In the genomic region with DNA sequence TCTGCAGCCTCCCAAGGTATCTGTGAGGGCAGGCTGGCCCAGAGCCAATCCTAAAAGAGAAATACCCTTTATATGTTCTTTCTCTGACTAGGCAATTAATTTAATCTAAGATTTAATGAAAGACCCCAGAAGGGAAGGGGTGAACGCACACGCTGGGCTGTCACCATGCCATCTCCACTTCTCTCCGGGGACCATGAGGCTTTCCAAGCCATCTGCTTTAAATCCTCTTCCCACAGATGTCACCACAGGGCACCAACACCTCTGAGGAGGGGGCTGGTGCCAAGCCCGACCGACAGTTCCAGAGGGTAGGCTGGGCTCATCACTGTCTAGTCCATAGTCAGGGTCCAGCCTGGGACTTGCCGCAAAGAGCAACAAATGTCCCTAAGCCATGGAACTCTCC, we compare ENCODE assay signal across 8 mouse cellular contexts. TPM values are rescaled to one million over a fixed set of nuclear protein-coding genes. Genes with fewer than 3 reads are reported as not detected.
DNase-seq lines count a peak whose midpoint lies in the region; ATAC-seq and TF ChIP-seq lines count a peak whose summit lies in the region.
"Had no signal": no experiment of that assay in that cellular context is flagged by ENCODE, and none has a peak within 500 bp of the region (broad histone marks: within the 10 kb centered on the region; RNA-seq: fewer than 3 reads in every experiment).

No protein-coding gene starts in this region.

- H3K9me3 ChIP-seq in forebrain, embryonic 15.5 days: no peaks in the 10 kb centered on the region
- no peaks in the 10 kb centered on the region for H3K9me3 ChIP-seq in liver, postnatal 0 days (ENCODE audit: low read length)

- no peak for TF ChIP-seq POLR2A in bone marrow, adult 2 months (IDR thresholded peaks at IDR 0.05; ENCODE audit: borderline replicate concordance, control insufficient read depth, low read depth, low read length)
- TF ChIP-seq POLR2A in kidney, adult 2 months (IDR thresholded peaks at IDR 0.05; ENCODE audit: low read depth, low read length): no peak

- 0 out of 2 replicates have a peak, but pooled peaks have one; percentile 1 for ATAC-seq in cerebellum, adult (ENCODE audit: insufficient number of reproducible peaks, low FRiP score, low TSS enrichment)
- peak; percentile 29; the same call in 1 of the 2 replicates for ATAC-seq in forebrain, embryonic 15.5 days (replicated peaks)
- no peak for ATAC-seq in liver, postnatal 0 days
- ATAC-seq: activated CD4-positive, CD25-positive, alpha-beta regulatory T cell, adult 4 months had no signal

- TF ChIP-seq EP300 in liver, postnatal 0 days (IDR thresholded peaks at IDR 0.05; ENCODE audit: low read depth): no peak

- no peak for DNase-seq in liver, postnatal 0 days
- DNase-seq in left cerebral cortex, postnatal 25 days (ENCODE audit: low spot score in 2 of 2): no peak
- no peak for DNase-seq in kidney, adult 2 months
- no peak for DNase-seq in gastrocnemius, adult 2 months

- H3K27ac ChIP-seq in bone marrow, adult 2 months (ENCODE audit: control insufficient read depth, insufficient read depth, low read depth, low read length, poor library complexity): no peak overlapping the region
- 0 out of 2 replicates have a peak overlapping the region, but pooled peaks have one; percentile 3 for H3K27ac ChIP-seq in forebrain, embryonic 15.5 days (replicated peaks)
- no peak overlapping the region for H3K27ac ChIP-seq in liver, postnatal 0 days (ENCODE audit: low read depth)
- H3K27ac ChIP-seq in kidney, adult 2 months (ENCODE audit: insufficient read depth, low read depth, low read length): no peak overlapping the region
- no peak overlapping the region for H3K27ac ChIP-seq in gastrocnemius, adult 2 months

- peak overlapping the region; percentile 95 for H3K4me2 ChIP-seq in forebrain, embryonic 15.5 days (replicated peaks)
- H3K4me2 ChIP-seq in liver, postnatal 0 days (ENCODE audit: low read depth, low read length): peak overlapping the region; percentile 90

- H3K36me3 ChIP-seq in forebrain, embryonic 15.5 days: no peaks in the 10 kb centered on the region
- H3K36me3 ChIP-seq in liver, postnatal 0 days (replicated peaks; ENCODE audit: insufficient read depth, low read length): no peaks in the 10 kb centered on the region
- no peaks in the 10 kb centered on the region for H3K36me3 ChIP-seq in kidney, adult 2 months (ENCODE audit: control insufficient read depth, insufficient read depth, low read length)

- intact Hi-C loops in left cerebral cortex, postnatal 25 days (cut with DNase I): loop anchor here (2.0 kb wide), 1 partner anchor 49 kb away; no protein-coding TSS in a partner anchor
- intact Hi-C loops in gastrocnemius, adult 2 months (cut with DNase I): loop anchor here (2.0 kb wide), 1 partner anchor 49 kb away; no protein-coding TSS in a partner anchor

- 55% methylated on average over 6 of the region's 6 CpGs for WGBS in bone marrow, adult 2 months
- 10% methylated on average over 6 of the region's 6 CpGs for WGBS in forebrain, embryonic 15.5 days
- whole genome bisulfite sequencing in liver, postnatal 0 days (ENCODE audit: insufficient replicate concordance): 40% methylated on average over 6 of the region's 6 CpGs
- WGBS in kidney, adult 2 months: 48% methylated on average over 6 of the region's 6 CpGs

- no peak for TF ChIP-seq CTCF in bone marrow, adult 2 months (IDR thresholded peaks at IDR 0.05; ENCODE audit: control insufficient read depth, insufficient read depth, low read length)
- TF ChIP-seq CTCF in liver, postnatal 0 days (IDR thresholded peaks at IDR 0.05; ENCODE audit: low read depth): no peak
- no peak for TF ChIP-seq CTCF in kidney, adult 2 months (conservative IDR thresholded peaks at IDR 0.05; ENCODE audit: insufficient read depth, insufficient read length, low read depth, low read length)
- TF ChIP-seq CTCF in gastrocnemius, adult 2 months (IDR thresholded peaks at IDR 0.05): no peak

- H3K4me3 ChIP-seq in bone marrow, adult 2 months (replicated peaks; ENCODE audit: control insufficient read depth, low read depth, low read length): peak overlapping the region; percentile 29
- peak overlapping the region; percentile 86 for H3K4me3 ChIP-seq in forebrain, embryonic 15.5 days
- H3K4me3 ChIP-seq in liver, postnatal 0 days (ENCODE audit: low read depth, low read length): no peak overlapping the region; the same call in 1 of the 2 replicates
- no peak overlapping the region for H3K4me3 ChIP-seq in kidney, adult 2 months (ENCODE audit: insufficient read depth, low read depth, low read length)
- H3K4me3 ChIP-seq in gastrocnemius, adult 2 months: no peak overlapping the region

- no peaks in the 10 kb centered on the region for H3K27me3 ChIP-seq in forebrain, embryonic 15.5 days
- peaks cover 8% of the 10 kb centered on the region for H3K27me3 ChIP-seq in liver, postnatal 0 days (ENCODE audit: insufficient read depth, low read length)
- H3K27me3 ChIP-seq in kidney, adult 2 months (replicated peaks; ENCODE audit: control insufficient read depth, insufficient read depth, low read length): no peaks in the 10 kb centered on the region

- peak overlapping the region; percentile 82; the same call in 1 of the 2 replicates for H3K9ac ChIP-seq in forebrain, embryonic 15.5 days (replicated peaks)
- H3K9ac ChIP-seq in liver, postnatal 0 days (replicated peaks): no peak overlapping the region

- H3K4me1 ChIP-seq in bone marrow, adult 2 months (ENCODE audit: control insufficient read depth, insufficient read depth, low read length): peaks cover 3% of the 10 kb centered on the region; the same call in 1 of the 2 replicates
- peaks cover 84% of the 10 kb centered on the region for H3K4me1 ChIP-seq in forebrain, embryonic 15.5 days
- peaks cover 12% of the 10 kb centered on the region; the same call in 1 of the 2 replicates for H3K4me1 ChIP-seq in liver, postnatal 0 days (ENCODE audit: insufficient read depth)
- peaks cover 3% of the 10 kb centered on the region; the same call in 1 of the 2 replicates for H3K4me1 ChIP-seq in kidney, adult 2 months (ENCODE audit: control insufficient read depth, insufficient read depth, low read length)

RNA-seq across cellular contexts. Expression of gene Pxylp1, which starts 4.5 kb away (rescaled TPM):
- polyA plus RNA-seq in bone marrow, adult 2 months (2011; ENCODE audit: insufficient read depth, insufficient read length, low replicate concordance, missing spikeins): 7.1 and 14.5 TPM in 2 replicates
- 33.8 and 36.6 TPM in 2 replicates for polyA plus RNA-seq in forebrain, embryonic 15.5 days (2015; fragmentation: Nextera tagmentation; extraction: Ambion mirVana)
- 4.9 and 5.3 TPM in 2 replicates for polyA plus RNA-seq in liver, postnatal 0 days (2015; fragmentation: Nextera tagmentation; extraction: Ambion mirVana)
- total RNA-seq in left cerebral cortex, postnatal 25 days (2021): 10 to 100 TPM; 17.1 to 22.0 TPM
- 7.6 and 10.7 TPM in 2 replicates for polyA plus RNA-seq in kidney, adult 2 months (2012; rRNA removed)
- total RNA-seq in gastrocnemius, adult 2 months (2021): 1 to 10 TPM in 1 of 2 experiments, under 1 TPM in 1; 0.36 to 2.7 TPM

Comparison
In these comparisons a context has a peak if more than half of its experiments do, and no peak if none do; other contexts are left out.
1. H3K4me3 ChIP-seq: peak in bone marrow, adult 2 months (single experiment) and forebrain, embryonic 15.5 days (single experiment); none in liver, postnatal 0 days (single experiment), kidney, adult 2 months (single experiment) and gastrocnemius, adult 2 months (single experiment).